Mouse (Mus musculus) lung, postnatal 0 days (tissue): ENCODE measurements around the gene Sike1.

Experiments used
- CTCF ChIP-seq: IDR thresholded peaks from 2 replicates; pipeline ENCODE4 v1.5.1; 2016; ENCODE audit warnings: antibody characterized with exemption, mild to moderate bottlenecking
- EP300 ChIP-seq: IDR thresholded peaks from 2 replicates; pipeline ENCODE4 v1.6.1; 2016; ENCODE audit warnings: antibody characterized with exemption, mild to moderate bottlenecking, control low read depth

GRCm38 (mm10) chr3:102970508-102970907, 25.0 kb upstream of the Sike1 start:
- TF ChIP-seq EP300 (peak; percentile 63), CTCF (no peak)
